ENCODE assay signal across 8 mouse cellular contexts in genomic region chr9:121059286-121059685, GRCm38 (mm10).
A peak's percentile ranks its signal among the peaks of the same experiment; 100 is the strongest.
DNase-seq lines count a peak whose midpoint lies in the region; ATAC-seq and TF ChIP-seq lines count a peak whose summit lies in the region.

No protein-coding gene starts in this region.

- no peak overlapping the region for H3K9ac ChIP-seq in intestine, embryonic 14.5 days (ENCODE audit: low read length)
- no peak overlapping the region for H3K9ac ChIP-seq in intestine, embryonic 15.5 days
- H3K9ac ChIP-seq in ES-Bruce4 (ENCODE audit: low read depth, poor library complexity, severe bottlenecking): no peak overlapping the region

- no peaks in the 10 kb centered on the region for H3K9me3 ChIP-seq in intestine, embryonic 14.5 days (ENCODE audit: control insufficient read depth, low read length)
- no peaks in the 10 kb centered on the region for H3K9me3 ChIP-seq in intestine, embryonic 15.5 days
- H3K9me3 ChIP-seq in ES-Bruce4 (replicated peaks; ENCODE audit: control insufficient read depth, insufficient read depth, low read length, poor library complexity, severe bottlenecking): no peaks in the 10 kb centered on the region

- ATAC-seq in intestine, embryonic 14.5 days (replicated peaks; ENCODE audit: low FRiP score, low TSS enrichment, low read depth): 0 out of 2 replicates have a peak, but pooled peaks have one; percentile 32
- no peak for ATAC-seq in intestine, embryonic 15.5 days

- no peak overlapping the region for H3K27ac ChIP-seq in intestine, embryonic 14.5 days (ENCODE audit: low read depth)
- no peak overlapping the region for H3K27ac ChIP-seq in intestine, embryonic 15.5 days
- no peak overlapping the region for H3K27ac ChIP-seq in ES-Bruce4 (ENCODE audit: insufficient read depth, low read length)
- no peak overlapping the region for H3K27ac ChIP-seq in bone marrow, adult 2 months (ENCODE audit: control insufficient read depth, insufficient read depth, low read depth, low read length, poor library complexity)

- TF ChIP-seq EP300 in ES-Bruce4 (IDR thresholded peaks at IDR 0.05; ENCODE audit: insufficient read depth, low read depth, low read length): no peak

- TF ChIP-seq POLR2A in ES-Bruce4 (IDR thresholded peaks at IDR 0.05; ENCODE audit: insufficient read depth, low read length): no peak
- no peak for TF ChIP-seq POLR2A in bone marrow, adult 2 months (IDR thresholded peaks at IDR 0.05; ENCODE audit: borderline replicate concordance, control insufficient read depth, low read depth, low read length)

- peaks cover 3% of the 10 kb centered on the region for H3K4me1 ChIP-seq in intestine, embryonic 14.5 days (replicated peaks; ENCODE audit: control insufficient read depth, insufficient read depth, low read length)
- H3K4me1 ChIP-seq in intestine, embryonic 15.5 days (replicated peaks): peaks cover 3% of the 10 kb centered on the region; the same call in 1 of the 2 replicates
- peaks cover 1% of the 10 kb centered on the region for H3K4me1 ChIP-seq in ES-Bruce4 (ENCODE audit: control insufficient read depth, insufficient read depth, low read length)
- H3K4me1 ChIP-seq in bone marrow, adult 2 months (ENCODE audit: control insufficient read depth, insufficient read depth, low read length): no peaks in the 10 kb centered on the region

- no peaks in the 10 kb centered on the region for H3K27me3 ChIP-seq in intestine, embryonic 14.5 days (replicated peaks; ENCODE audit: control insufficient read depth, insufficient read depth, low read length)
- H3K27me3 ChIP-seq in intestine, embryonic 15.5 days (replicated peaks): no peaks in the 10 kb centered on the region
- H3K27me3 ChIP-seq in ES-Bruce4 (ENCODE audit: control insufficient read depth, insufficient read depth, low read length, poor library complexity, severe bottlenecking): no peaks in the 10 kb centered on the region

- H3K4me3 ChIP-seq in intestine, embryonic 14.5 days (ENCODE audit: low read depth, low read length): no peak overlapping the region
- no peak overlapping the region for H3K4me3 ChIP-seq in intestine, embryonic 15.5 days (replicated peaks)
- H3K4me3 ChIP-seq in ES-Bruce4 (ENCODE audit: low read depth, low read length): no peak overlapping the region
- no peak overlapping the region for H3K4me3 ChIP-seq in bone marrow, adult 2 months (replicated peaks; ENCODE audit: control insufficient read depth, low read depth, low read length)

- no peaks in the 10 kb centered on the region for H3K36me3 ChIP-seq in intestine, embryonic 14.5 days (ENCODE audit: control insufficient read depth, insufficient read depth, low read length)
- H3K36me3 ChIP-seq in intestine, embryonic 15.5 days: no peaks in the 10 kb centered on the region
- no peaks in the 10 kb centered on the region for H3K36me3 ChIP-seq in ES-Bruce4 (ENCODE audit: control insufficient read depth, insufficient read depth, low read length, poor library complexity, severe bottlenecking)

- no peak overlapping the region for H3K4me2 ChIP-seq in intestine, embryonic 14.5 days (ENCODE audit: low read length)
- H3K4me2 ChIP-seq in intestine, embryonic 15.5 days (replicated peaks): no peak overlapping the region

- TF ChIP-seq CTCF in ES-Bruce4 (IDR thresholded peaks at IDR 0.05; ENCODE audit: low read depth, low read length): peak; percentile 72
- TF ChIP-seq CTCF in bone marrow, adult 2 months (IDR thresholded peaks at IDR 0.05; ENCODE audit: control insufficient read depth, insufficient read depth, low read length): peak; percentile 49; the same call in 1 of the 2 replicates

- WGBS in intestine, embryonic 14.5 days: 98% methylated on average over 3 of the region's 3 CpGs
- 96% methylated on average over 3 of the region's 3 CpGs for WGBS in intestine, embryonic 15.5 days
- 90% methylated on average over 3 of the region's 3 CpGs for WGBS in bone marrow, adult 2 months

- peak; percentile 49 for DNase-seq in intestine, embryonic 14.5 days (ENCODE audit: low spot score)
- DNase-seq in lung, postnatal 36 days: peak; percentile 20
- no peak for DNase-seq in testis, postnatal 10 days (ENCODE audit: low spot score)
- no peak for DNase-seq in urinary bladder, postnatal 36 days (ENCODE audit: low spot score in 2 of 2)
- no peak for DNase-seq in frontal cortex, postnatal 25 days (ENCODE audit: low spot score in 2 of 2)

Comparison
In these comparisons a context has a peak if more than half of its experiments do, and no peak if none do; other contexts are left out.
1. DNase-seq: peak in intestine, embryonic 14.5 days (single experiment) and lung, postnatal 36 days (single experiment); none in testis, postnatal 10 days (single experiment), urinary bladder, postnatal 36 days (0 of 2) and frontal cortex, postnatal 25 days (0 of 2).